Mouse (Mus musculus) C2C12 (cell line): ENCODE data around the gene Ick.

Experiments
- CEBPB ChIP-seq: IDR thresholded peaks from one replicate; pipeline ENCODE4 v1.6.1; 2011; ENCODE audit warnings: low read depth, mild to moderate bottlenecking, control low read depth, moderate library complexity
- CTCF ChIP-seq: IDR thresholded peaks from one replicate; pipeline ENCODE4 v1.5.1; 2011; ENCODE audit not compliant: control insufficient read depth, insufficient read depth, insufficient read length
- FOSL1 ChIP-seq: IDR thresholded peaks from one replicate; pipeline ENCODE4 v1.8.0; 2011; ENCODE audit warnings: mild to moderate bottlenecking, low read length; ENCODE audit not compliant: poor library complexity, insufficient read depth, severe bottlenecking
- MAX ChIP-seq: IDR thresholded peaks from one replicate; pipeline ENCODE4 v1.6.1; 2011; ENCODE audit warnings: mild to moderate bottlenecking, control low read depth
- MYOD1 ChIP-seq: IDR thresholded peaks from one replicate; pipeline ENCODE4 v1.6.1; 2011; ENCODE audit warnings: low read depth; ENCODE audit not compliant: control insufficient read depth, insufficient read length
- MYOG ChIP-seq: IDR thresholded peaks from one replicate; pipeline ENCODE4 v1.6.1; 2011; ENCODE audit not compliant: control insufficient read depth, insufficient read length; ENCODE audit errors: extremely low read depth
- USF1 ChIP-seq: IDR thresholded peaks from one replicate; pipeline ENCODE4 v1.6.1; 2011; ENCODE audit warnings: low read depth, mild to moderate bottlenecking, control low read depth, moderate library complexity

- no peak for TF ChIP-seq CTCF
- TF ChIP-seq MAX = no peak
- TF ChIP-seq CEBPB = no peak
- TF ChIP-seq MYOG = no peak
- no peak for TF ChIP-seq USF1
- TF ChIP-seq MYOD1 = no peak
- no peak for TF ChIP-seq FOSL1
These were observed 101.8 kb downstream of the Ick start for GRCm38 (mm10) chr9:78210821-78211220.
